Mouse (Mus musculus): ENCODE measurements at regions not wholly inside any gene's neighbourhood (a gene's known extent, or its start where the extent isn't known, plus 50 kb on each side); places are given as distances from the start of the nearest gene placed in this dataset.

DNA sequence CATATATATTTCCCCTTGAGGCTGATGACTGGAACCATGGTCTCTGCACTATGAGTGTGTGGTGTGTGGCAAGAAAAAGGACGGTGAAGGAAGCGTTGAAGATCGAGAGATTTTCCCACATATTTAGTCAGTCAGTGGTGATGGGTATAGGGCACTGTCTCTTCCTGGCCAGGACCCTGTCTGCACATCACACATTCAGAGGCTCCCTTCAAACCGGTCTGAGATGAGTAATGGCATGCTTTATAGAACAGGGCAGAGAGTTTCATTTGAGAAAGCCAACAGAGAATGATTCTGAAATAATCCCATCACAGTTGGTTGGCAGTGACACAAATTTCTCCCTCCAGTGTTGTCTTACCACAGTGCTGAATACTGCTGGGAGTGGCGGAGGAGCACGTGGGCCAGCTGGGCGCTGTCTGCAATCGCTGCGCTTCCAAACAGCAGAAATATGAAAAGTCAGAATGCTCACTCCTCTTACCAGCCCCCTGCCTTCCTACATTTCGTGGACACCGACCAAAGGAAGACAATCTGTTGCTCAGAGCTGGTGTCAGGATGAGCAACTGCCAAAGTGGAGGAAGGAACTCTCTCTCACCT is 77.2 kb upstream of the Rapgef5 start:
- DNase-seq = peak; percentile 64

- DNase-seq = no peak
These were observed 71.9 kb upstream of the Rapgef5 start for GRCm38 (mm10) chr12:117444247-117444989.

DNA sequence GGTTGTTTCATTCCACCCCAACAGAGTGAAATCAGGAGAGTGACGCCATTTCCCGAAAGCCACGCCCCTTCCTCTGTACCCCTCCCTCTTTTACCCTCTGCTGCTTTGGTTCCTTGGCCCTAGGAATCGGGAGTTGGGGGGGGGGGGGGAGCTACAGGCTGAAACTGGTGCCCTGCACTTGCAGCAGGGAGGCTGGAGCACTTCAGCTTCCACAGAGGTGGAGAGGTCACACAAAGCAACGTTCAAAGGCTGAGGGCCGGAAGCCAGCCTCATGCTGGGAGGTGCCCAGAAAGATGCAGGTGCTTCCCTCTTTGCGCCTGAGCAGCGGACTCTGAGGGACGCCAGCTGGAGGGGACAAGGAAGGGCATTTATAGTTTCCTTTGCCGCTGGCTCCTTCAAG is 69.1 kb upstream of the Rapgef5 start:
- no peak for DNase-seq

DNA sequence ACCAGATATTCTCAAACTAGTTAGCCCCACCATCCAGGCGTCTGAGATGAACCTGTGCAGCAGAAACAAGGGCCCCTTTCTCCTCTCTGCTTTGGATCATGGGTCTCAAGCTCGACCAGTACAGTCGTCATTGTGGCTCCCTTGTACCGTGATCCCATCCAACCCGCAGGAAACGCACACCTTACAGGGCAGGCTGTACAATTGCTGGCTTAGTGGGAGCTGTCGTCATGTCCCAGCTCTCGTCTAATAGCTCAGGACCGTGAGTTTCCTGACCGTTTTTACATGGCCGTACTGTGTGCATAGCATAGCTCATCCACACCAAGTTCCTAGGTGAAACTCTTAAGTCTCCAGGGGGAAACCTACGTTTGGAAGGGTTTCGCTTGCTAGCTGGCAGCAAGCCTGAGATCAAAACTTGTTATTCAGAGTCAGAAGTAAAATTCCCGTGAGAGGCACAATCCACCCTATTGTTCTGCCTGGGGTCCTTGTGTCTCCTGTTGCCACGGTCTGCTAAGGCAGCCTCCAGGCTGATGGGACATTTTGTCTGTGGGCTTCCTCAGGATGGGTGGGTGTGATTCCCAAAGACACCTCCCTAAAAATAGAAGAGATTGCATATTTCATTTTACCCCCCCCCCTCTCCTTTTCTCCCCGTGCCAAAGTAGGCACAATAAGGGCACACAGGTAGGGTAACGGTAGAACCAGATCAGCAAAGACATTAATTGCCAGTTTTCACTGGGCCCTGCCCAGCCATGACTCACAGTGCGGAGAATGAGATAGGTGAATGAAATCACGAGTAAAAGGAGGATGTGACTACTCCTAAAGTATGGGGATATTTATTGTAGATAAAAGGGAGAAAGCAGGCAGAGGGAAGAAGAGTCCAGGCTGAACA is 68.2 kb upstream of the Rapgef5 start:
- no peak for DNase-seq

- no peak for DNase-seq
These were observed 67.2 kb upstream of the Rapgef5 start for GRCm38 (mm10) chr12:117449080-117449479.

GRCm38 (mm10) chr12:117450106-117450505 is 66.2 kb upstream of the Rapgef5 start:
- DNase-seq = no peak

DNA sequence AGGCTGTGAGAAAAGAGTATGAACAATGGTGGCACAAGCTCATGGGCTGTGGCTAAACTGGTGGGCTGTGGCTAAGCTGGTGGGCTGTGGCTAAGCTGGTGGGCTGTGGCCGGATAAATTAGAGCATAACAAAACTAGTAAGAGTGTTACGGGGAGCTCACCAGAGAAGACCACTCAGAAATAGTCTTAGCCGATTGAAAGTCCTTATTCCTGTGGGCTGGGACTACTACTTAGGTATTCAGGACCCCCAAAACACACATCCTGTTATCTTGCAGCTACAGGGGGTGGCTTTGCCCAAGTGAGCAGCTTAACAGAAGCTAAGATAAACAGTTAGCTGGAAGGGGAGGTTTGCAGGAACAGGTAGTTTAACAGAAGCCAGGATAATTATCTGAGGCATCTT is 65.4 kb upstream of the Rapgef5 start:
- no peak for DNase-seq

GRCm38 (mm10) chr12:117451441-117451840 is 64.8 kb upstream of the Rapgef5 start:
- DNase-seq = no peak

DNA sequence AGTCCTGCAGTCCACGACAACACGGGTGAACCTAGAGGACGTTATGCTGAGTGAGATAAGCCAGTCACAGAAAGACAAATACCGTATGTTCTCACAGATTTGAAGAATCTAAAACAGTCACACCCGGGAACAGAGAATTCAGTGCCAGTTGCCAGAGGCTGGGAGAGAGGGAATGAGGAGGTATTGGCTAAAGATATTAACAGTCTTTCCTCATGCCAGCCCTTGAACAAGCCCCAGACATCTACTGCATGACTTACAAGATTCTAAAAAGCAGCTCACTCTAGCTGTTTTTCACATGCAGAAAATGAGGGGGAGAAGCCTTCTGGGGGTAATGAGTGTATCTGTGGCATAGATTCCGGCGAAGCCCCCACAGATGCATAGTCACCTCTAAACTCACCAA is 60.5 kb upstream of the Rapgef5 start:
- no peak for DNase-seq

- no peak for DNase-seq
These were observed 57.9 kb upstream of the Rapgef5 start for GRCm38 (mm10) chr12:117458132-117459070.

DNA sequence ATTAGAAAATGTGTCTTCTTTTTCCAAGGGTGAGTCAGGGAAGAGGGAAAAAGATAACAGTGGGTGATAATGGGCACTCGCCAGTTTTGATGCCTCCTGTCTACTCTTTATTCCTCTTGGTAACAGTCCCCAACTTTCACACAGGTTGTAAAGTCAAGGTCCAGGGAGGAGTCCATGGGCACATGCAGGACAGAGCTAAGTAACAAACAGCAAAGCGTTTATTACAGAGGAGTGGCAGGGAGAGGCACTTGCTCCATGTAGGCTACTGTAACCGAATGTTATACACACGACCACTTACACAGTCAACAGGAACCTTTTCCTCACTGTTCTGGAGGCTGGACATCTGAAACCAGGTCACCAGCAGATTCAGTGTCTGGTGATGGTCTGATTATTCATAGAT is 56.7 kb upstream of the Rapgef5 start:
- DNase-seq = no peak

GRCm38 (mm10) chr12:117465206-117465605 is 51.1 kb upstream of the Rapgef5 start:
- DNase-seq = no peak

DNA sequence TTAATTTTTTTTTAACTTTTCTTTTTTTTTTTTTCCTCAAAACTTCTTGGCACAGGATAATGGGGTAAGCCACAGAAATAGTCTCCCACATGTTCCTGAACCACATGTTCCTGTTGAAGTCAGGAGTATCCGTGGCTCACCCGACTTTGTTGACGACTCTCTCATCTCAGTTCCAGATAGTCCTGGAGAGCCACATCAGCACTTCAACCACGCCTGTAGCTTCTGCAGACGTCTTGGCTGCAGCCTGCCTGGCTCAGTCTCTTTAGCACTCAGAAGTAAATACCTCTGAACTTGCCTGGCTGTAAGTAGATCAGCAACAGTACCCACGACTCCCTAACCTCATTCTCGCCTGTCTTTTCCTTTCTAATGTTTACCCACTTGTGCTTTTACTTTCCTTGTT is 50.3 kb upstream of the Rapgef5 start:
- DNase-seq = no peak

Measured in right cerebral cortex, adult 18-20 months (tissue).